Mouse (Mus musculus) kidney, adult 2 months (tissue): ENCODE results near the gene Sfr1.

Source experiments
- CTCF ChIP-seq: fragments of 200-500 bp; conservative IDR thresholded peaks from 2 replicates; pipeline ENCODE4 v1.5.1; 2011; ENCODE audit warnings: low read depth, mild to moderate bottlenecking, control low read depth, low read length, moderate library complexity, mixed read lengths; ENCODE audit not compliant: insufficient read depth, insufficient read length
- POLR2A ChIP-seq: fragments of 200-500 bp; IDR thresholded peaks from one replicate; pipeline ENCODE4 v1.6.1; 2011; ENCODE audit warnings: low read depth, low read length, control low read depth

- no peak for TF ChIP-seq CTCF
- no peak for TF ChIP-seq POLR2A
Observed at GRCm38 (mm10) chr19:47705080-47705771, 26.3 kb upstream of the Sfr1 start.
